In genomic region chr11:85249338-85249737, GRCm38 (mm10) we compare ENCODE assay signal across 22 mouse cellular contexts. TPM values are rescaled to one million over a fixed set of nuclear protein-coding genes. Genes with fewer than 3 reads are reported as not detected.
DNase-seq lines count a peak whose midpoint lies in the region; ATAC-seq and TF ChIP-seq lines count a peak whose summit lies in the region.
"Had no signal": no experiment of that assay in that cellular context is flagged by ENCODE, and none has a peak within 500 bp of the region (broad histone marks: within the 10 kb centered on the region; RNA-seq: fewer than 3 reads in every experiment).

No protein-coding gene starts in this region.

- WGBS in forebrain, embryonic 14.5 days: 80% methylated on average over 3 of the region's 3 CpGs

- H3K9me3 ChIP-seq in forebrain, embryonic 14.5 days (replicated peaks; ENCODE audit: control insufficient read depth, low read length): no peaks in the 10 kb centered on the region
- H3K9me3 ChIP-seq: embryonic facial prominence, embryonic 10.5 days; forebrain, embryonic 15.5 days; heart, embryonic 10.5 days; hindbrain, embryonic 12.5 days had no signal

- H3K4me3 ChIP-seq in bone marrow macrophage, adult 2 months (ENCODE audit: insufficient read depth, low read length): no peak overlapping the region
- no peak overlapping the region for H3K4me3 ChIP-seq in forebrain, embryonic 14.5 days (ENCODE audit: low read depth, low read length)
- H3K4me3 ChIP-seq: embryonic facial prominence, embryonic 10.5 days; forebrain, embryonic 15.5 days; heart, embryonic 10.5 days; hindbrain, embryonic 12.5 days had no signal

- H3K27ac ChIP-seq in bone marrow macrophage, adult 2 months (ENCODE audit: insufficient read depth, low read depth, low read length): peak overlapping the region; percentile 69
- no peak overlapping the region for H3K27ac ChIP-seq in forebrain, embryonic 14.5 days (ENCODE audit: low read depth, low read length)
- H3K27ac ChIP-seq: embryonic facial prominence, embryonic 10.5 days; forebrain, embryonic 15.5 days; heart, embryonic 10.5 days; hindbrain, embryonic 12.5 days had no signal

- peaks cover 21% of the 10 kb centered on the region for H3K4me1 ChIP-seq in bone marrow macrophage, adult 2 months (ENCODE audit: control insufficient read depth, insufficient read depth, low read length)
- H3K4me1 ChIP-seq in forebrain, embryonic 14.5 days (ENCODE audit: control insufficient read depth, insufficient read depth, low read length): no peaks in the 10 kb centered on the region
- H3K4me1 ChIP-seq: forebrain, embryonic 15.5 days; heart, embryonic 10.5 days; hindbrain, embryonic 12.5 days had no signal

- H3K27me3 ChIP-seq in forebrain, embryonic 14.5 days (replicated peaks; ENCODE audit: control insufficient read depth, insufficient read depth, low read length): no peaks in the 10 kb centered on the region
- H3K27me3 ChIP-seq: forebrain, embryonic 15.5 days; hindbrain, embryonic 12.5 days had no signal

- DNase-seq in lung, postnatal 25 days (ENCODE audit: low spot score): peak; percentile 12
- DNase-seq in lung, postnatal 14 days: no peak
- no peak for DNase-seq in forebrain, embryonic 14.5 days (ENCODE audit: low spot score)
- no peak for DNase-seq in neural tube, embryonic 10.5 days (ENCODE audit: extremely low spot score, low spot score)
- DNase-seq: adrenal gland, adult 8-10 months; adrenal gland, postnatal 36 days; B cell, adult 2 months; cerebellum, adult 18-20 months; cerebellum, postnatal 10 days; gastrocnemius, postnatal 36 days; heart, adult 18-20 months; heart, postnatal 10 days; heart, postnatal 4 days had no signal

- no peak overlapping the region for H3K4me2 ChIP-seq in forebrain, embryonic 14.5 days (ENCODE audit: low read length)
- H3K4me2 ChIP-seq: forebrain, embryonic 15.5 days; hindbrain, embryonic 12.5 days had no signal

- ATAC-seq in megakaryocyte, adult 5-6 weeks (ENCODE audit: poor library complexity, severe bottlenecking): peak; percentile 70
- ATAC-seq in forebrain, embryonic 14.5 days: no peak
- ATAC-seq: CD4-positive, CD25-positive, alpha-beta regulatory T cell, adult 4 months; forebrain, embryonic 15.5 days; hindbrain, embryonic 16.5 days had no signal

- TF ChIP-seq POLR2A in bone marrow macrophage, adult 2 months (IDR thresholded peaks at IDR 0.05; ENCODE audit: borderline replicate concordance, low read depth, low read length): no peak

- no peak for TF ChIP-seq CTCF in bone marrow macrophage, adult 2 months (IDR thresholded peaks at IDR 0.05; ENCODE audit: low read depth, low read length)

- no peaks in the 10 kb centered on the region for H3K36me3 ChIP-seq in forebrain, embryonic 14.5 days (ENCODE audit: control insufficient read depth, insufficient read depth, low read length)
- H3K36me3 ChIP-seq: embryonic facial prominence, embryonic 10.5 days; forebrain, embryonic 15.5 days; G1E; heart, embryonic 10.5 days; hindbrain, embryonic 12.5 days had no signal

- H3K9ac ChIP-seq in forebrain, embryonic 14.5 days (ENCODE audit: low read length): no peak overlapping the region
- H3K9ac ChIP-seq: forebrain, embryonic 15.5 days; hindbrain, embryonic 12.5 days had no signal

RNA-seq across cellular contexts. Expression of gene Appbp2, which starts 14.4 kb away (rescaled TPM):
- polyA plus RNA-seq in bone marrow macrophage, adult 2 months (2012; ENCODE audit: insufficient read depth, insufficient read length, missing spikeins): 14.9 and 15.5 TPM in 2 replicates
- total RNA-seq in megakaryocyte, adult 5-6 weeks (2015): 31.3 and 32.5 TPM in 2 replicates
- total RNA-seq in megakaryocyte, adult 5-6 weeks (2017): 20.7 and 25.5 TPM in 2 replicates
- polyA plus RNA-seq in forebrain, embryonic 14.5 days (2014; fragmentation: Nextera tagmentation; extraction: Ambion mirVana): 47.0 and 54.5 TPM in 2 replicates
